Mouse (Mus musculus) CD4-positive, CD25-positive, alpha-beta regulatory T cell, adult 2 months (primary cell): Measurements from ENCODE around the gene Cx3cr1.
"Not testable (repeated sequence)": the region's sequence is repeated elsewhere in the genome, so short reads cannot be mapped to it uniquely, and the experiment has no call there.

Experiments
- DNase-seq: peaks from one replicate; pipeline ENCODE4 v3.0.0-alpha.2; 2012; ENCODE audit warnings: low read depth, low spot score

Cx3cr1 gene

GRCm38 (mm10) chr9:120069779-120070178 is at the start of gene Cx3cr1:
TSS of gene Cx3cr1 (minus strand) at chr9:120069879.
- DNase-seq = no peak

DNA sequence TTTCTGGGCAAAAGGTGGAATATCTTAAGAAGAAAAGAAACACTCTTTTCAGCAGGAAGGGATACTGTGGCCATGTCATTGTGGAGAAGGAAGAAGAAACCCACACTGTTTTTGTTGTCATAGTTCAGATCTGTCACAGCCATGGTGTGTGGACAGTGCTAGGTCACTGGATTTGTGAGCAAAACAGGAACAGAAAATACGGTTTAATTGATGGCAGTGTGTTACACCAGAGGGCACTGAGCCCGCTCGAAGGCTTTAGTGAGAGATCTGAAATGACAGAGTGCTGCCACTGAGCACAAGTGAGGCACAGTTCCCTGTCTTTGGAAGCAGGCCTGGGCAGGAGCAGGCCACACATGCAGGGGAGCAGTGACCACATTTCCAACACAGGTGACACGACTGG is 48.5 kb upstream of the Cx3cr1 start:
- DNase-seq = no peak

GRCm38 (mm10) chr9:120116184-120116624 is 46.5 kb upstream of the Cx3cr1 start:
- DNase-seq = no peak

GRCm38 (mm10) chr9:120115580-120115979 is 45.9 kb upstream of the Cx3cr1 start:
- DNase-seq = no peak

DNA sequence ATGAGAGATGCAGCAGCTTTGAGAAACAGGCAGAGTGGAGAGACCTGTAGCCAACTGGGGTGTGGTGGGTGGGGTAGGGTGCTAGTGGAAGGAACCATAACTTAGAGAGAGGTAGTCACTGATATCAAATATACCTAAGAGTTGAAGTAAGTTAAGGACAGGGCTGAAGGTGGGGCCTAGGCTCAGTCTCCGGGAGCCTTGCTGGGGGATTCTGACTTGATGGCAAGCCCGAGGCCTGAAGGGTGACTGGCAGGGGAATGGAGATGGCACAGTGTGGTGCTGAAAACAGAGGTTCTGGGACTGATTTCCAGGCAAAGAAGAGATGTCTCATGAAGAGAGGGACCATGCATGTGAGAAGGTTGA is 45.1 kb upstream of the Cx3cr1 start:
- DNase-seq = no peak

DNA sequence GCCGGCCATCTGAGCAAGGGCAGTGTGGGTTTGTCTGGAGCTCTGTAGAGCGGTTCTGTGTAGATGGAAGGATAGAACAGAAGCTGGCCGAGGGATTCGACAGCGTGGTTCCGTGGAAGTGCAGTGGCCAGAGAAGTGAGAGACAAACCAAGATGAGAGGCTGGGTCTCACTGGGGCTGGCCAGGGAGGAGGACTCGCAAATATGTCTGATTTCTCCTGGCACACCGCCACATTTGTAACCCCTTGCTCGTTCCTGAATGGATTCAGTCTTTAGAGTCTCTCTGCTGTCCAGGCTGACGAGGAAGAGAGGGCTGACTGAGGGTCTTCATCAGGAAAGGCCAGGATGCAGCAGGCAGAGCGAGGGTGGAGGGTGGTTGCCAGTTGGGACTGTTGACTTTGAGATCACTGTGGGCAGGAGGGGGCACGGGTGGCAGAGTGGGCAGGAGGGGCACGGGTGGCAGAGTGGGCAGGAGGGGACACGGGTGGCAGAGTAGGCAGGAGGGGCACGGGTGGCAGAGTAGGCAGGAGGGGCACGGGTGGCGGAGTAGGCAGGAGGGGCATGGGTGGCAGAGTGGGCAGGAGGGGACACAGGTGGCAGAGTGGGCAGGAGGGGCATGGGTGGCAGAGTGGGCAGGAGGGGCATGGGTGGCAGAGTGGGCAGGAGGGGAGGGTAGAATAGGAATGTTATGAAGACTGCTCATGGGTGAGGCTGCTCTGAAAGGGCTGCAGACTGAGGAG is 44.5 kb upstream of the Cx3cr1 start:
- no peak for DNase-seq

- DNase-seq = no peak
Observed at GRCm38 (mm10) chr9:120113456-120113855, 43.8 kb upstream of the Cx3cr1 start.

GRCm38 (mm10) chr9:120112472-120112871 is 42.8 kb upstream of the Cx3cr1 start:
- DNase-seq = no peak

DNA sequence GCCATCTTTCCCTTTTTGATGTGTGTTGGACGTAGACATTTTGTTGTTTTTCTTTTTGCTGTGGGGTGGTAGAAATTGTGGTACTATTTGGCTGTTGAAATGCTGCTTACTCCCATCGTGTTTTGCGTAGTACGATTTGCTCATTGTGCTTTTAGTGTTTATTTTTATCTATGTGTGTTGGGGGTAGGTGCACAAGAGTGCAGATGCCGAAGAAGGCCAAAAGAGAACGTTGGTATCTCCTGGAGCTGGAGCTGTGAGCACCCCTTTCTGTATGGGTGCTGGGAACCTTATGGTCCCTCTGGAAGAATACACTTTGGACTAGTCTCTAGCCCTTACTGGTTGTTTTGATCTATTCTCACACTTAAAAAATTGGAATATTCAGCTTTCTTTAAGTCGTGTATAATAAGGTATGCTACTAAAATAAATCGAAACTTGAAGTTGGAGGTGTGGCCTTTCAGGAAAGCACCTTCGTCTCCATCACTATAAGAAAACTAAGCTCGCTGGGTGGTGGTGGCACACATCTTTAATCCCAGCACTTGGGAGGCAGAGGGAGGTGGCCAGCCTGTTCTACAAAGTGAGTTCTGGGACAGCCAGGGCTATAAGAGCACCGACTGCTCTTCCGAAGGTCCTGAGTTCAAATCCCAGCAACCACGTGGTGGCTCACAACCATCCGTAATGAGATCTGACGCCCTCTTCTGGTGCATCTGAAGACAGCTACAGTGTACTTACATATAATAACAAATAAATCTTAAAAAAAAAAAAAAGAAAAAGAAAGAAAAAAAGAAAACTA is 41.7 kb upstream of the Cx3cr1 start:
- DNase-seq = no peak

DNA sequence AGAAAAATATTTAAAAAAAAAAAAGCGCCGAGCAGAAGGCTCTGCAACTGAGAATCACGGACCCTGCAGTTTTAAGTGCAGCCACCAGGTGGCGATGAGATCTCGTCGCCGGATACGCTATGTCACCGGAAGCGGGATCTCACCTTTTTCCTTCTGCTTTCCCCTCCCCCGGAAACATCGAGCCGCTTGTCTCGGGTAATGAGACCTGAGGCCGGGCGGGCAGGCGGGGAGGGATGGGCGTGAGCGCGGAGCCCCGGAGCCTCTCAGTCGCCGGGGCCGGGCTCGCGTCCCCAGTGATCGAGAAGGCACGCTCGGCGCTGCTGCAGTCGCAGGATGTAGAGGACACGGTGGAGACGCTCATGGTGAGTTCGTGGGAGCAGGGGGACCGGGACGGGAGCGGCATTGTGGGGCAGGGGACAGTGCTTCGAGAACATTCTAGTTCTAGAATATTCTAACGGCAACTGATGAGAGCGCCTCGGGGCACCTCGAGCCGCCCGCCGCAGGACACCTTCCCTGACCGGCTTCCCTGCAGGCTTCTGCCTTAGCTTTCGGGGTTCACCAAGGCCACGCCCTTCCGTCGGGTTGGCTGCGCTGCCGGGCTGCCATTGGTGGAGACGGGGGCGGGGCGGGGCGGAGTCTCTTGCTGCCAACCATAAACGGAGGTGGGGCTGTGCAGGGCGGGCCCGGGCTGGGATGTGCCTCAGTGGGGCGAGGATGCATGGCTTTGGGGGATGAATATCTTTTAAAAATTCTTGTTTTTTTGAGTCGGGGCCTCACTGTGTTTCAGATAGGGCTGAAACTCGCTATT is 40.7 kb upstream of the Cx3cr1 start, which contains the start of gene Slc25a38:
TSS of gene Slc25a38 (plus strand) at position 164 of the 808 bp plus-strand sequence.
- DNase-seq = peak; percentile 97

DNA sequence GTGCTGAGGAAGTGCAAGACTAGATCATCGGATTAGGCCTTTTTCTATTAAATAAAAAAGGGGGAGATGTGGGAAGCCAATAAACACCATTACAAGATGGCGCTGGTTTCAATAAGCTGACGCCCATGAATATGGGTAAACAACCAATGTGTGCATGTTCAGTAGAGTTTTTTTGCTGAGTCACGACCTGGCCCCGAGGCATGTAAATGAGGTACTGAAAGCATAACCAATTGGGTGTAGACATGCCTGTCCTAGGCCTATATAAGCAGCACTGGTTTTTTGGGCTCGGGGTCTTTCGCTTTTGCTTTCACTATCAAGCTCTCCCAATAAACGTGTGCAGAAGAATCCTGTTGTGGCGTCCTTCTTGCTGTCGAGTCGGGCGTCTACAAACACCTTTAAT is 39.3 kb upstream of the Cx3cr1 start:
- not testable (repeated sequence) for DNase-seq

DNA sequence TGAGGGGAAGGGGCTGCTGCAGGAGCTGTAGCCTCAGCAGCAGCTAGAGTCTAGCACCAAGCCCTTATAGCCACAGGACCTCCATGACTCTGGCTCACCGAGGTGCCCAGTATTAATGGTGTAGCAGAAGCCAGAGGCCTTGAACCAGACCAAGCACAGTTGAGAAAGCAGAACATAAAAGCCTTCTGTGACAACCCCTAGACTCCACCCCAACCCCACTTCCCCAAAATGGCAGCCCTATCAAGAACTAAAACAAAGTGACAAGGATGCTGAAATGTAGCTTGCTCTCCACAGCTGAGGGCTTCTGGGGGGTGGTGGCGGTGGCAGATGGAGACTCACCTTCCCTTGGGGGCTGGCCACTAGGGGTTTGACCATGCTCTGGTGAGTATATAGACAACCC is 31.5 kb upstream of the Cx3cr1 start:
- DNase-seq = no peak

DNA sequence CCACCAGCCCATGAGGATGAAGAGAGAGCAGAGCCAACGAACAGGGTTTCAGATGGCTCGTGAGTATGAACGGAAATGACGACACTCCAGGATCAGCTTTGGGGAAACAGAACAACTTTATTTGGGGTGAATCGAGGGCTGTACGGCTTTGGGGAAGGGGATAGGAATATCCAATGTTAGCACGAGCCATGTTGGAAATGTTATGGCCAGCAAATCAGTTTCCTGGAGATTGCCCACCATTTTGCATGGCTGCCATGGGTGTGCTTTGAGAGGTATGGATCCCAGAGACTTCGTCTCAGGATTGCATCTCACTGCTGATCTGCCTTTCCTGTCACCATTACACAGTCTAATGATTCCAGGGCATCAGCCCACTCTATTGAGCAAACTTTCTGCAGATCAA is 29.6 kb upstream of the Cx3cr1 start:
- DNase-seq = no peak

DNA sequence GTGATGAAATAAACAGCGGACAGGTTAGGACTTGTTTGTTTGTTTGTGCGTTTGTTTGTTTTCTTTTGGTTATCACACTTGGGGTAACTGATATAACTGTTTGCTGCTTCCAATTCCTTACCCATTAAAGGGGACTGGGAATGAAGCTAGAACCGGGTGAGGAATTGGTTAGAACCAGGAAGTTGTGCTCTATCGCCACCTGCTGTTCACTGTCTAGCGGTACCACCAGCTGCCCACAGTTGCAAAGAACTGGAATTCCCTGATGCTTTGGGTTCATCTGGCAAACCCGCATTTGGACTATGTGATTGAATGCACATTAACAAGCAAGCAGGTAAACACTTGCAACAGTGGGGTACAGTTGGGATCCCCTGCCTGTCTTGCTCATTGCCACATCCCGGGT is 29.0 kb upstream of the Cx3cr1 start:
- DNase-seq = peak; percentile 85

DNA sequence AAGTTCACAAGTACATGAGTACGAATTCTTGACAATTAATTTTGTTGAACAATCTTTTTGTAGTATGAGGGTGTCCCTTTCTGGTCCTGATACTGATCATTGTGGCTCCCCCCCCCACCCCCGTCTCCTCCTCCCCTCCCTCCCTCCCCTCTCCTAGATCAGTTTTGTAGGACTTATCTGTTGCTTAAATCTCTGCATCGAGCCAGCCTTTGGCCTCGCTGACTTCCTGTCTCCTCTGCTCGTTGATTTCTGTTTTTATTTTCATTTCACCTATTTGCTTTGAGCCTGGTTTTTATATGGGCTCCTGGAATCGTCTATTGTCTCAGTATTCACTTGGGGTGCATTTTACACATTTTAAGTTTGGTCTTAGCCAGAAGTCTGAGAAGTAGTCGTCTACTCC is 26.2 kb upstream of the Cx3cr1 start:
- DNase-seq = peak; percentile 74

DNA sequence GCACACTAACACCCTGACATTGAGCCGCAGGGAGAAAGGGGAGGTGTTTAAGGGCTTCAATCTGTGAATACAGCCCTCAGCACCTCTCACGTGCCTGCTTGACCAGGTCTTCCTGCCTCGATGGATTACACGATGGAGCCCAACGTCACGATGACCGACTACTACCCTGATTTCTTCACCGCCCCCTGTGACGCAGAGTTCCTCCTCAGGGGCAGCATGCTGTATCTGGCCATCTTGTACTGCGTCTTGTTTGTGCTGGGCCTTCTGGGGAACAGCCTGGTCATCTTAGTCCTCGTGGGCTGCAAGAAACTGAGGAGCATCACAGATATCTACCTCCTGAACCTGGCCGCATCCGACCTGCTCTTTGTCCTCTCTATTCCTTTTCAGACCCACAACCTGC is 24.0 kb upstream of the Cx3cr1 start:
- no peak for DNase-seq

GRCm38 (mm10) chr9:120091696-120092238 is 22.1 kb upstream of the Cx3cr1 start, which contains the start of gene Ccr8:
TSS of gene Ccr8 (plus strand) at chr9:120092114.
- peak; percentile 78 for DNase-seq

DNA sequence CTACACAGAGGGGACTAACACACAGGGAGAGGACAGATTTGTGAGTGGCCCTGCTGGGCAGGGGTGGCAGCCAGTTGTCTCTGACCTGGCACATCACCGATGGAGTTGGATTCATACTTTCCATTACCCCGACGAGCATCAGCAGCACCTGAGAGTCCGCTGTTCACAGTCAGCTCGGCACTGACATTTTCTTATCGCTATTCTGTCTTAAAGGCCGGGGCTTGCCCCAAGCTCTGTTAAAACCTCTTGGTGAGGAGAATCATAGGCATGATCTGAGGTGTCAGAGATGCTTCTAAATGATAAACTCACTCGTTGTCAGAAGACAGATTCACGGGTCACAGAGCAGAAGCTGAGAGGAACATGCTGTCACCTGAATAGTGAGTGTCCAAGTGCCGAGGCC is 21.4 kb upstream of the Cx3cr1 start:
- peak; percentile 77 for DNase-seq

DNA sequence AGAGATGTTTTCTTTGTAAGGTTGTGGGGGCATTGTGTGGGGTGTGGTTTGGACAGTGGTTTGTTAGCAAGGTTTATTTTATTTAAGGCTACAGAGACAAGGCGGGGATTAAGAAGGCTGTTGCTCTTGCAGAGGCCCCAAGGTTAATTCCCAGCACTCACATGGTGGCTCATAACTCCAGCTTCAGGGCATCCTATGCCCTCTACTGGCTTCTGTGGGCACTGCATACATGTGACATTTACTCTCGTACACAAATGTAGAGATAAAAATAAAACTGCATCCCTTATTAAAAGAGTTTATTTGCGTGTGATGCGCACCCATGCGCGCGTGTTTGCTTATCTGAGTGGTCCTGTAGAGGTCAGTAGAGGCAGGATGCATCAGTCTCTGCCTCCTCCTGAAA is 19.4 kb upstream of the Cx3cr1 start:
- no peak for DNase-seq

DNA sequence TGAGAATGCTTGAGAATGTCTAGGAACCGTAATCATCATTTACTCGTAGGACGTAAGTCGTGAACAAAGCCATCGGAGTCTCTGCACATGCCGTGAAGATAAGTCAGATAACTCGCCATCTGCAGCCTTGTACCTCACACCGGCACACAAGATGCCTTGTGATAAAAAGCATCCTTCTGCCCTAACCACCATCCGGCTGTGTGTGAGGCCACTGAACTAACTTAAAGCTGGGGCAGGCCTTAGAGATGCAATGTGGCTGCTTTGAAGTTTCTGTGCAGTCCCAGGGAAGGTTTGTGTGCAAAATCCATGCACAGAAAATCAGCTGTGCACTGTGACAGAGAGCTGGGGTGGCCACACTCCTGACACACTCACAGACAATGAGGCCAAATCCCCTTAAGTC is 14.7 kb upstream of the Cx3cr1 start:
- peak; percentile 63 for DNase-seq

- no peak for DNase-seq
Observed at GRCm38 (mm10) chr9:120083158-120083894, 13.6 kb upstream of the Cx3cr1 start.
